Mouse (Mus musculus) gastrocnemius, adult 8-10 months (tissue): ENCODE results near the gene AI182371. TPM values are rescaled to one million over a fixed set of nuclear protein-coding genes. Genes with fewer than 3 reads are reported as not detected.

Source experiments
- DNase-seq, 2 experiments: peaks; one replicate each; pipeline ENCODE4 v3.0.0; 2022; ENCODE audit warnings: low spot score in 2 of 2
- total RNA-seq, 4 experiments: library from RNA; stranded (reverse); gene quantifications; 2 replicates each; pipeline ENCODE4 v1.2.4; 2022

AI182371 gene
- under 1 TPM in 1 of 4 experiments, not detected in 3; 0.16 TPM for total RNA-seq

DNA sequence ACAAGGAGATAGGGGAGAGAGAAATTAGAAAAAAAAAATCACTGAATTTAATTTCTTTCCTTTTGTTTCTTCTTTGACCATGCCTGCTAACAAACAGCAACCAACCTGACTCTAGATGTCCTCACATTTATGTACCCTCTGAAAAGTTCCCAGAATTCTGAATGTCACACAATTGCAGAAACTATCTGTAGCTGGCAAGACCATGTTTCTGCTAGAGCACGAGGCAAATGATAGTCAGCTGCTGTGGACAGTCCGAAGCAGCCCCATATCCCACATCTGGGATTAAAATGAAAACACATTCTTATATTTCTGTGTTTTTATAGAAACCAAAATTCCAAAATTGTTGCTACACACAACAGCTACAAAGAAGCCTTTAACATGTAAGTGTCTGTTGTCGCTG lies at the start of gene AI182371:
Gene AI182371, minus strand, starts transcription at position 101 of the 400 bp plus-strand sequence.
- DNase-seq: no peak

- no peak for DNase-seq
These were observed 47.5 kb upstream of the AI182371 start for GRCm38 (mm10) chr2:35148806-35149205.

DNA sequence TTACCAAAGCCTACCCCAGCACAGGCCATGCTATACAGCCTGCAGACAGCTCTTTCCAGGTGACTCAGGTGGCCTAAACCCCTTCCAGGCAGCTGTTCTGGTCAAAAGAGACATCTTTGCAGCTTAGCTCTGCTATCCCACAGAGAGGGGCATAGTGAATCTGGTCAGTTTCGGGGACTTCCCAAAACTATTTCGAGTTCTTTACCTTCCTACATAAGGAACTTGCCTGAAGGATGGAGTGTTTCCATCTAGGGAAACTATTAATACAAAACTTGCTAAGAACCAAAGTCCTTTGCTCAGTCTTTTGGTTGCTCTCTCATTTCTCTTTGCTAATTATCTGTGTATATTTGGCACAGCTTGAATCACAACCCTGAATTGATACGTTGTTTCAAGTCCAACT lies 40.3 kb upstream of the AI182371 start:
- DNase-seq: no peak

DNA sequence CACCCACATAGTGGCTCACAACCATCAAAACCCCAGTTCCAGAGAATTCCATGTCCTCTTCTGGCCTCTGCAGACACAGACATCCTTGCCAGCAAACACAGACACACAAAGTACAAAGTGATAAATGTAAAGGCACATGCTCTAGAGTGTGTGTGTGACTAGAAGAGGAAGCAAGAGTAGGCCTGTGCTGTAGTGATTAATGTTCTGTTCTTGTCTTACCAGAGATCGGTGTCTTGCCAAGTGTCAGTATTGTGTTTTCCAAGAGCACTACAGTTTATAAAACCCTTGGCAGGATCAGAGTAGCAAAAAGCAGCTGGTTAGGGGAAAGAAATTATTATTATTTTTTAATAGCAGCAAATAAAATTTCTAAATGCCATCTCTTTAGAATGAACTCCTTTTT lies 37.2 kb upstream of the AI182371 start:
- no peak for DNase-seq

DNA sequence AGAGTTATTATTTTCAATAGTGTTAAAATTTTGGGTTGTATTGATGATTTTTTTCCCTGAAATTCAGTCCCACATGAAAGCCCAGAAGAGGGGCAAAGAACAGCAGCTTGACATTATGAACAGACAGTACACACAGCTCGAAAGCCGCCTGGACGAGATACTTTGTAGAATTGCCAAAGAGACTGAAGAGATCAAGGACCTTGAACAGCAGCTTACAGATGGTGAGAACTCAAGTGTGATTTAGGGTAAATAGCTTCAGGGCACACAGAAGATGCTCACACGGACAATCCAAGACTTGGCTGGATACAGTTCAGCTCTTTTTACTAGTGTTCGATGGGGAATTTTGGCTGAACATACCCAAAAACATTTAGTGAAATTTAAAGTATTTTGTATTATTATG lies 32.5 kb upstream of the AI182371 start:
- DNase-seq: no peak

DNA sequence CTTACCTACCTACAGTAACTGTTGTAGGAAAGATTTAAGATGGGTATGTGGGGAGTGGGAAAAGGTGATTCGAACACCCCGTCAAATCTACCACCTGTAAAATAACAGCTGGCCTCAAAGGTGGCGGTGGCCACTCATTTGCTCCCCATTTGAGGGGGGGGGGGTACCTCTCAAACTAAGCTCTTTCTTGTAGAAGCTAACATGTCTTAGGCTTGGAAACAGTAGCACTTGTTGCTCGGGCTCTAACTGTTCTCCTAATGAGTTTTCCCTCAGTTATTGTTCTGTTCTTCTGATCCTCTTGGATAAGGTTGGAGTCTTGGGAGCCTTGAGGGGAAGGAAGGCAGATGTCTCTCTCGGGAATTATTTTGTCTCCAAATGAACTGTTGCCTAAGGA lies 31.3 kb upstream of the AI182371 start:
- DNase-seq: no peak

- peak; percentile 95 to 97 for DNase-seq
These were observed 30.8 kb upstream of the AI182371 start for GRCm38 (mm10) chr2:35131991-35132661.

DNA sequence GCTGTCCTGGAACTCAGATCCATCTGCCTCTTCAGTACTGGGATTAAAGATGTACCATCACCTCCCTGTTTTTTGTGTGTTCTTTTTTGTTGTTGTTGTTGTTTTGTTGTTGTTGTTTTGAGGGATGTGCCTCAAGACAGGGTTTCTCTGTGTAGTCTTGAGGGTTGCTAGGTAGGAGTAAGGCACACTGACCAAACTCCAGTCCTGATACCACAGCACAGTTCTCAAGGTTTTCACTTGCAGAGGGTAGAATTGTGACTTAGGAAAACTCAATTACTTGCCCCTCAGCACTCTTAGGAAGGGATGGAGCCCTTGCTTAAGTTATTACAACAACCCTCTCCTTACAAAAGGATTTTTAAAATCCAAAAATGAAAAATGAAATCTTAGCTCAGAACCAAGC lies 30.1 kb upstream of the AI182371 start:
- no peak for DNase-seq

GRCm38 (mm10) chr2:35124716-35125115 lies 23.4 kb upstream of the AI182371 start:
- no peak for DNase-seq

DNA sequence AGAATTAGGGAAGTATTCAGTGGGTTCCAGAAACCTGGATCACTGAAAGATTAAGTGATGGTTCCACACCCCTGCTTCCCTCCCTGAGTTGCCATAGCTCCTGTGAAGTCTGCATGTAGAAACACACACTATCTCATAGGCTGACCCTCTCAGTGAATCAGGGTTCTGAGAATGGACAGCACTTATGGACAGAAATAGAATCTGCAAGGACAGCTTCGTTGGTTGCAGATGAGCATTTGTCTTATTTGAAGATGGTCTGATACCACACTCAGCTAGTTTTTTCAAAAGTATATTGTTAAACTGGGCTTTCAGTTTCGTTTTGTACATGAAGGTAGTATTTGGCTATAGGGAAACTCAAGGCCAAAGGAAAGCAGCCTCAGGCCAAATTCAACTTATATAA lies 9.2 kb upstream of the AI182371 start:
- DNase-seq: no peak

GRCm38 (mm10) chr2:35109924-35110304 lies 8.6 kb upstream of the AI182371 start:
- no peak for DNase-seq

DNA sequence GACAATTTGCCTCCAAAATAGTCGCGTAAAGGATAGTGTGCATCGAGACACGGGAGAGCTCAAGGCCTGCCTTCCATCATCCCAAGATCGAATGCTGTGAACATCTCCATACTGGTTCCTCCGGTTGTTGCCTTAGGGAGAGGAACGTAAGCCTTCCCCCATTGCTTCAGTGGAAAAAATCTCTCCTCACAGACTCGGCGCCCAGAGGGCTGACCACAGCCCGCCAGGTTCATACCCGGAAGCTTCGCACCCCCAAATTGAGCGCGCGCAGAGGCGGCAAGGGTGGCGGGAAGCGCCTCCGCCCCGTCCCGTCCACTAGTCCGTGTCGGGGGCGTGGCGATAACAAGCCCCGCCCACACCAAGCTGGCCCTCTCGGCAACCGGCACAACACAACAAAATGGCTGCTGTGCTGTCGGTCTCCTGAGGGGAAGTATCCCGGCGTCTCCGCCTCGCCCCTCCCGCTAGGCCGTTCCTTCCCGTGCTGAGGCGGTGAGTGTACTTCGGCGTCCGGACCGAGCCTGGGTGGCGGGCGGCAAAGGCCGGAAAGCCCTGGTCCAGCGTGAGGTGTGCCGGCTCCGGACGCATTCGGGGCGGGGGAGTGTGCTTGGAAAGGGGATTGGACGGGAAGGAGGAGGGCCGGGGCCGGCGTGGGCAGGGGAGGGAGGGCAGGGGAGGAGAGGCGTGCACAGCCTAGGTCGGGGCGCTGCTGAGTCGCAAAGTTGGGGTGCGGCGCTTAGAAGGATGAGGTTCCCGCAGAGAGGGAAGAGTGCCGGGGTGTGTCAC lies 8.0 kb upstream of the AI182371 start, which contains the start of gene Cntrl:
Gene Cntrl, plus strand, starts transcription at position 352 of the 783 bp plus-strand sequence.
- peak; percentile 92 to 93 for DNase-seq

DNA sequence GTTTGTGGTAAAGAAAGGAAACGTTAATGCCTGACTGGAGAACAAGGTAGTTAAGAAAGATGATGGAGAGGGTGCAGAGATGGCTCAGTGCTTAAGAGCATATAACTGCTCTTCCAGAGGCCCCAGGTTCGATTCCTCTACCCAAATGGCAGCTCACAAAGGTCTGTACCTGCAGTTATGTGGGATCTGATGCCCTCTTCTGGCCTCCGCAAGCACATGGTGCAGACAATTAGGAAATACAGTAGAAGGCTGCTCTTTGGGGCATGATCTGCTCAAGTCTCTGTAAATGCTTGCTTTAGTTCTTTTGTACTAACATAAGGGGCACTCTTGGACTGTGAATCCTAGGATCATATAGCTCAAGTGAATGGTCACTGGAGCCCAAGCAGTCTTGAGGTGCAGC lies 7.4 kb upstream of the AI182371 start:
- DNase-seq: no peak

- DNase-seq: no peak
These were observed 6.8 kb upstream of the AI182371 start for GRCm38 (mm10) chr2:35107984-35108635.

GRCm38 (mm10) chr2:35104843-35105242 lies 3.5 kb upstream of the AI182371 start:
- no peak for DNase-seq

DNA sequence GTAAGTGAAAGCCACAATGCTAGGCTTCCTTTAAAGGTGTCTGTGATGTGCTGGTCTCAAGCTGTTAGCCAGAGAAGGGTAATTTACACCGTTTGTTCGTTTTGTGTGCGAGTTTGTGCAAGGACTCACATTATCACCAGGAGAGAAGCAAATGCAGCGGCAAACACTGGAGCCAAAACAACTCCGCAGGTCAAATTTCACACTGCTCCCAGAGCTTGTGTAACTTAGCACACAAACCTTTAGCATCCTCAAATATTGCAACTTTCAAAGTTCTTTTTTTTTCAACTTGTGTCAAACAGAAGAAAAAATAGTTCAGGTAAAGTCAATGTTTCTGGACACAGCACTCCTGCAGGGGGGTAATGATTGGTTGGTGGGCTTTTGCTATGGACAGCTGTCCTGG lies 2.2 kb upstream of the AI182371 start:
- no peak for DNase-seq

- no peak for DNase-seq
These were observed 1.4 kb upstream of the AI182371 start for GRCm38 (mm10) chr2:35102777-35103176.

DNA sequence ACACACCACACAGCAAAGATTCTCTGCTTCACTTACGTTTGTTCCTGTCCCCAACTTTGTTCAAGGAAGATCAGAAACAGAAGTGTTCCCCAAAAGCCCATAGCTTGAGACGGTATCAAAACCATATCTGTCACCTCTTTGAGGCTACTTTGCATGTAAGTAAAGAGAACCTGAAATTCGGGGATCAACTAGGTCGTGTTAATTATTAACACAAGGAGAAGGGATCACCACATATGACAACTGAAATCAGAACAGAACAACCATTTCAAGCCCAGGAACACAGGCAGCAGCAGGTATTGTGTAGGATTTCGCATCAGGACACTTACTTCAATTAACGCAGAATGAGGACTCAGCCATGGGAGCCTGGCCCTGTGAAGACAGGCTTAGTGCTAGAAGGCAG lies 814 bp downstream of the AI182371 start:
- DNase-seq: no peak

- no peak for DNase-seq
These were observed 13.9 kb downstream of the AI182371 start for GRCm38 (mm10) chr2:35087418-35087817.

DNA sequence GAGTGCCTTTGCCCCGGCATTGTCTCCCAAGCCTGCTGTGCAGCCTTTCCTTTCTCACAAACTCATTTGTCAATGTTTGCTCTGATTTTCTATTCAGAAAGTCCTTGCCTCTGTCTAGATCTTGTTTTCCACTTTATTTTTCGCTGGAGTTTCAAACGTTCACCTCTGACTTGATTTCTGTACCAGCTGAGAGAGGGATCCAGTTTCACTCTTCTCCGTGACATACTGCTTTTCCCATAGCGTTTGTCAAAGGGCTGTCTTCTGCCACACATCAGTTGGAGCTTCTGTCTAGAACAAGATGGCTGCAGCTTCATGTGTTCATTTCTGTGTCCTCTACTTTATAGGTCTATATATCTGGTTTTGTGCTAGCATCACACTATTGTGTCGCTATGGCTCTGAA lies 22.2 kb downstream of the AI182371 start:
- no peak for DNase-seq

DNA sequence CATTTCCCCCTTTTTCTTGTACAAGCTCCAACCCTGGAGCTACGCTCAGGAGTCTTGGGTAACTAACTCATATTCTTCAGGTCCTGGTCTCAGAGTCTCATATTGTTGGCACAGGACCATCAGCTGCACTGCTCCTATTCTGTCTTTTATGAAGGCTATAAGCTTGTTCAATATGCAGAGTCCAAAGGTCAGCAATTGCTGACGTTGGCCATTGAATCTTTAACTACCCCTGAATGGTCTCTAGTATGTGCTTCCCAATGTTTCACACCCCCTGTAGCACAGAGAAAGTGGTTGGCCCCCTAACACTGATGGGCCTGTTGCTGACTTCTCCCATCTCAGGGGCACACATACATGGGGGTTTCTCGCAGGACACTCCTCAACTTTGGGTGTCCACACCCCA lies 27.0 kb downstream of the AI182371 start:
- DNase-seq: no peak

GRCm38 (mm10) chr2:35072547-35072946 lies 28.8 kb downstream of the AI182371 start:
- DNase-seq: no peak
